Mouse (Mus musculus) liver, postnatal 0 days (tissue): ENCODE results near the gene Wdfy1. TPM values are rescaled to one million over a fixed set of nuclear protein-coding genes. Genes with fewer than 3 reads are reported as not detected.

Experiments
- ATAC-seq: fragments of 200-750 bp; cut with Nextera tagmentation; 2 replicates; pipeline ENCODE4 v1.8.0; 2017; ENCODE audit warnings: mild to moderate bottlenecking, moderate library complexity
- DNase-seq: peaks from one replicate; pipeline ENCODE4 v3.0.0-alpha.2; 2016
- H3K27ac ChIP-seq: fragments of 300-500 bp; sonication (generic); 2 replicates; pipeline ENCODE4 v1.5.1; 2014; ENCODE audit warnings: antibody characterized with exemption, moderate library complexity, mild to moderate bottlenecking, low read depth
- H3K27me3 ChIP-seq: fragments of 300-500 bp; sonication (generic); 2 replicates; pipeline ENCODE4 v1.6.1; 2014; ENCODE audit warnings: low read length, control low read depth, mixed read lengths; ENCODE audit not compliant: insufficient read depth
- H3K36me3 ChIP-seq: fragments of 300-500 bp; sonication (generic); replicated peaks from 2 replicates; pipeline ENCODE4 v1.6.1; 2014; ENCODE audit warnings: mild to moderate bottlenecking, control low read depth, low read length, moderate library complexity, mixed read lengths; ENCODE audit not compliant: insufficient read depth
- H3K4me1 ChIP-seq: fragments of 300-500 bp; sonication (generic); 2 replicates; pipeline ENCODE4 v1.6.1; 2014; ENCODE audit warnings: antibody characterized with exemption, mild to moderate bottlenecking, control low read depth; ENCODE audit not compliant: insufficient read depth
- H3K4me2 ChIP-seq: fragments of 300-500 bp; sonication (generic); 2 replicates; pipeline ENCODE4 v1.6.1; 2014; ENCODE audit warnings: low read depth, mild to moderate bottlenecking, low read length, moderate library complexity, mixed read lengths
- H3K4me3 ChIP-seq: fragments of 300-500 bp; sonication (generic); 2 replicates; pipeline ENCODE4 v1.5.1; 2014; ENCODE audit warnings: low read depth, low read length
- H3K9ac ChIP-seq: fragments of 300-500 bp; sonication (generic); replicated peaks from 2 replicates; pipeline ENCODE4 v1.6.1; 2014; ENCODE audit warnings: mild to moderate bottlenecking, moderate library complexity
- H3K9me3 ChIP-seq: fragments of 300-500 bp; sonication (generic); 2 replicates; pipeline ENCODE4 v1.6.1; 2016; ENCODE audit warnings: mild to moderate bottlenecking, control low read depth, low read length, mixed read lengths
- CTCF ChIP-seq: sonication (generic); IDR thresholded peaks from 2 replicates; pipeline ENCODE4 v1.5.1; 2016; ENCODE audit warnings: antibody characterized with exemption, low read depth
- EP300 ChIP-seq: IDR thresholded peaks from 2 replicates; pipeline ENCODE4 v1.6.1; 2016; ENCODE audit warnings: antibody characterized with exemption, low read depth, mild to moderate bottlenecking
- WGBS: fragments of 180-500 bp; shearing (Covaris S2); extraction: QIAGEN DNeasy Blood & Tissue Kit; methylation state at CpG from one replicate; pipeline ENCODE4 v1.1.7; 2014; ENCODE audit not compliant: insufficient replicate concordance; 5-methylcytosine and 5-hydroxymethylcytosine counted together
- polyA plus RNA-seq: library from polyadenylated mRNA; unstranded; fragments of >200 nt; fragmentation: Nextera tagmentation; extraction: Ambion mirVana; gene quantifications from 2 replicates; pipeline ENCODE4 v1.2.1, GENCODE M21; 2015

Wdfy1 gene
- polyA plus RNA-seq, 1 experiment from 2014 or later = 15.7 TPM

- no peak overlapping the region for H3K4me3 ChIP-seq
- H3K4me1 ChIP-seq = peaks cover 3% of the 10 kb centered on the region; the same call in 1 of the 2 replicates
- H3K9me3 ChIP-seq = no peaks in the 10 kb centered on the region
- ATAC-seq (no peak), DNase-seq (no peak)
- TF ChIP-seq CTCF = no peak
- TF ChIP-seq EP300 = no peak
- H3K27ac ChIP-seq = 0 out of 2 replicates have a peak overlapping the region, but pooled peaks have one; percentile 41
- no peak overlapping the region for H3K9ac ChIP-seq
- peaks cover 26% of the 10 kb centered on the region for H3K36me3 ChIP-seq
- no peak overlapping the region for H3K4me2 ChIP-seq
- H3K27me3 ChIP-seq = no peaks in the 10 kb centered on the region
- 43% methylated on average over 4 of the region's 4 CpGs for WGBS
Observed at GRCm38 (mm10) chr1:79710678-79711077, 65.3 kb downstream of the Wdfy1 start.

DNA sequence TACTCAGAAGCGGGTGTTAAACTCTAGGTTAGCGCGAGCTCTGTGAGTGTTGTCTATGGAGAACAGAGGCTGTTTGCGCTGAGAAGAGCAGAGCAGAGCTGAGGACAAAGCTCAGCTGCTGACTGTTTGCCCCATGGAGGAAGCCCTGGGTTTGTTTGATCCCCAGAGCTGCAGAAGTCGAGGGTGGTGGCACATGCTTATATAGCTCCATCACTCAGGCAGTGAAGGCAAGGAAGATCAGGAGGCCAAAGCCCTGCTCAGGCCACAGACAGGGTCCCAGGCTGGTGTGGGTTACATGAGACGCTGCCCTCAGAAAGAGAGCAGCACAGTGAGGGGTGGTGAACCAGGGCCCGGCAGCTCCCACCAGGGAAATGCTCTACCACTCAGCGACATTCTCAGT, 65.7 kb downstream of the Wdfy1 start:
- no peak overlapping the region for H3K4me3 ChIP-seq
- H3K27me3 ChIP-seq = no peaks in the 10 kb centered on the region
- peaks cover 26% of the 10 kb centered on the region for H3K36me3 ChIP-seq
- no peak overlapping the region for H3K9ac ChIP-seq
- ATAC-seq (no peak), DNase-seq (no peak)
- 56% methylated on average over 8 of the region's 8 CpGs for WGBS
- no peak overlapping the region for H3K4me2 ChIP-seq
- TF ChIP-seq EP300 = no peak
- no peak for TF ChIP-seq CTCF
- H3K27ac ChIP-seq = no peak overlapping the region; the same call in 1 of the 2 replicates
- H3K9me3 ChIP-seq = no peaks in the 10 kb centered on the region
- H3K4me1 ChIP-seq = peaks cover 3% of the 10 kb centered on the region; the same call in 1 of the 2 replicates

- H3K27me3 ChIP-seq = no peaks in the 10 kb centered on the region
- WGBS = 83% methylated on average over 9 of the region's 9 CpGs
- no peak for TF ChIP-seq CTCF
- no peak for TF ChIP-seq EP300
- DNase-seq = no peak
- H3K4me2 ChIP-seq = no peak overlapping the region
- H3K4me1 ChIP-seq = peaks cover 3% of the 10 kb centered on the region; the same call in 1 of the 2 replicates
- no peak overlapping the region for H3K4me3 ChIP-seq
- no peaks in the 10 kb centered on the region for H3K9me3 ChIP-seq
- ATAC-seq = no peak
- no peak overlapping the region for H3K27ac ChIP-seq
- H3K9ac ChIP-seq = no peak overlapping the region
- peaks cover 21% of the 10 kb centered on the region for H3K36me3 ChIP-seq
Observed at GRCm38 (mm10) chr1:79707383-79707782, 68.6 kb downstream of the Wdfy1 start.

DNA sequence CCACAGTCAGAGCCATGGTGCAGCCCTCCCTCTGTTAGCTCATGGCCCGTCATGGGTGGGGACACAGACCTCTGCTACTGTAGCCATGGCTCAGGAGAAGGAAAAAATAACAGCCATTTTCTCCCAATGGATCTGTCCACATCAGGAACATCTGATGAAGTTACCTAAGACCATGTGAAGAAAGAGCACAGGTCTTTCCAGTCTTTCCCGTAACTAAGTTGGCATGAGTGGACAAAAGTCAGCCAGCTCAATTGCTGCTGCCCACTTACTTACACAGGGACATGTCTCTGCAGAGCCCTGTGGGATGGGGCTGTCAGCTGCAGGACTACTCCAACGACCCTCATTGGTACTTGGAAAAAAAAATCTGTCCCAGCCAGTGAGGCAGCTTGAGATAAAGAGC, 69.2 kb downstream of the Wdfy1 start:
- WGBS = 79% methylated on average over 3 of the region's 3 CpGs
- Histone ChIP-seq H3K4me2 (no peak overlapping the region), H3K9me3 (no peaks in the 10 kb centered on the region), H3K27ac (no peak overlapping the region), H3K9ac (no peak overlapping the region), H3K36me3 (peaks cover 21% of the 10 kb centered on the region), H3K4me1 (peaks cover 3% of the 10 kb centered on the region; the same call in 1 of the 2 replicates), H3K4me3 (no peak overlapping the region), H3K27me3 (no peaks in the 10 kb centered on the region)
- TF ChIP-seq EP300 = no peak
- TF ChIP-seq CTCF = no peak
- DNase-seq (no peak), ATAC-seq (no peak)

DNA sequence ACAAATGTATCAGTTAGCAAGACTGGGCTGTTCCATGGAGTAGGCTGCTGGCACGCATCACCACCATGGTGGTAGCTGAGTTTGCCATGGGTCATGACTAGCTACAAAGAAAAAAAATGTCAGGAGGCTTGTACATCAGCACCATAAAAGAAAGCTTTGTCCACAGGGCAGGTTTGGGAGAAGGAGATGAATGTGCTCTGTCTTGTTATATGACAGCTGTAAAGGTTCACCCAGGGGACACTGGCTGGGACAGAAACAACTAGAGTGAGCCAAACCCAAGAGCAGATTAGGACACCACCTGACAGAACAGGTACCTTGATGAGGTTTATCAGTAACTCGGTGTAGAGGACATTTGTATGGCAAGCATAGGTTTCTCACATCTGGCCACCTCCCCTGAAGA, 71.3 kb downstream of the Wdfy1 start:
- peaks cover 20% of the 10 kb centered on the region for H3K36me3 ChIP-seq
- ATAC-seq = no peak
- no peak overlapping the region for H3K4me2 ChIP-seq
- 82% methylated on average over 2 of the region's 2 CpGs for WGBS
- H3K4me1 ChIP-seq = no peaks in the 10 kb centered on the region
- H3K27ac ChIP-seq = no peak overlapping the region
- H3K4me3 ChIP-seq = no peak overlapping the region
- H3K27me3 ChIP-seq = no peaks in the 10 kb centered on the region
- no peaks in the 10 kb centered on the region for H3K9me3 ChIP-seq
- H3K9ac ChIP-seq = no peak overlapping the region
- DNase-seq = no peak
- TF ChIP-seq CTCF = no peak
- no peak for TF ChIP-seq EP300

DNA sequence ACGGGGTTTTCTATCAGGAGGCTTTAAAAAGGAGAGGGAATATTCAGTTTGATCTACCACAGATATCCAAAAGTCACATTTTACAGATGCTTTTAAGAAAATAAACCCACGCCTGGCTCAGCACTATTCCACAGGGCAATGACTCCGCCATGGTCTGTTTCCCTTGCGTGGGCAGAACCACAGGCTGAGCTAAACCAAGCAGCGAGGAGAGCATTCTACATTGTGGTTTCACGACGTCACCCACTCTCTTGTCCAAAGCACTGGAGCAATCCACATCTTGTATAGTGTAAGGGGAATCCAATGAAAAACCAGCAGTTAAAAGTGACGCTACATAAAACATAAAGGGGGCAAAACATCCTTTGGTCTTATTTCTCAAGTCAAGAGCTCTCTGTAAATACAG, 72.4 kb downstream of the Wdfy1 start:
- Histone ChIP-seq H3K4me2 (no peak overlapping the region), H3K9ac (no peak overlapping the region), H3K27me3 (no peaks in the 10 kb centered on the region), H3K4me1 (no peaks in the 10 kb centered on the region), H3K27ac (no peak overlapping the region), H3K36me3 (peaks cover 16% of the 10 kb centered on the region), H3K4me3 (no peak overlapping the region), H3K9me3 (no peaks in the 10 kb centered on the region)
- WGBS = 67% methylated on average over 8 of the region's 8 CpGs
- TF ChIP-seq CTCF (no peak), EP300 (no peak)
- no peak for ATAC-seq
- no peak for DNase-seq

GRCm38 (mm10) chr1:79698506-79698905, 77.4 kb downstream of the Wdfy1 start:
- TF ChIP-seq EP300 = no peak
- TF ChIP-seq CTCF = no peak
- Histone ChIP-seq H3K9ac (no peak overlapping the region), H3K4me1 (peaks cover 9% of the 10 kb centered on the region), H3K9me3 (no peaks in the 10 kb centered on the region), H3K27me3 (no peaks in the 10 kb centered on the region), H3K4me2 (no peak overlapping the region), H3K36me3 (no peaks in the 10 kb centered on the region), H3K27ac (no peak overlapping the region), H3K4me3 (no peak overlapping the region)
- 39% methylated on average over 2 of the region's 2 CpGs for WGBS
- ATAC-seq = no peak
- no peak for DNase-seq
